In the genomic region with DNA sequence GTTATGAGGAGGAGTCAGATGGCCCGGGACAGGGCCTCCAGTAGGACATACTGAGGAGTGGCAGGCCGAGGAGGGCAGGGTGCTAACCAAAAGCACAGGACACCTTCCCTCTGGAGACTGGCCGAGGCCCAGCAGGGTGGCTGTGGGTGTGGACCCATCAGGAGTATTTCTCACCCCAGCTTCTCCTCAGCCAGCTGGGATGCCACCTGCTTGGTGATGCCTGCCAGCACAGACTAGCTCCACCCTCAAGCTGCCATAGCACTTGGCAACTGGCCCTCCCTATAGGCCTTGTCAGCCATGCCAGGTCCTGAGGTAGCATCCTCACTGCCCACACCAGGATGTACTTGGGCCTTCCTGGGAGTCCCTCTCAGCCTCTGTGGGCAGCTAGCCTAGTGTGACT, we compare ENCODE assay signal across 24 mouse cellular contexts. TPM values are rescaled to one million over a fixed set of nuclear protein-coding genes. Genes with fewer than 3 reads are reported as not detected.
A peak's percentile ranks its signal among the peaks of the same experiment; 100 is the strongest.
DNase-seq lines count a peak whose midpoint lies in the region; ATAC-seq lines count a peak whose summit lies in the region.
"Had no signal": no experiment of that assay in that cellular context is flagged by ENCODE, and none has a peak within 500 bp of the region (broad histone marks: within the 10 kb centered on the region; RNA-seq: fewer than 3 reads in every experiment).

No protein-coding gene starts in this region.

- WGBS in forebrain, embryonic 13.5 days = 98% methylated on average over 3 of the region's 3 CpGs
- WGBS in forebrain, embryonic 12.5 days = 97% methylated on average over 3 of the region's 3 CpGs

- H3K9me3 ChIP-seq in forebrain, embryonic 13.5 days (replicated peaks) = no peaks in the 10 kb centered on the region
- no peaks in the 10 kb centered on the region for H3K9me3 ChIP-seq in forebrain, embryonic 12.5 days
- H3K9me3 ChIP-seq: embryonic facial prominence, embryonic 15.5 days; liver, embryonic 15.5 days; midbrain, embryonic 12.5 days had no signal

- peaks cover under 1% of the 10 kb centered on the region; the same call in 1 of the 2 replicates for H3K4me1 ChIP-seq in forebrain, embryonic 13.5 days
- no peaks in the 10 kb centered on the region for H3K4me1 ChIP-seq in forebrain, embryonic 12.5 days
- H3K4me1 ChIP-seq: embryonic facial prominence, embryonic 15.5 days; limb, embryonic 13.5 days; midbrain, embryonic 12.5 days had no signal

- H3K9ac ChIP-seq in forebrain, embryonic 13.5 days = no peak overlapping the region
- no peak overlapping the region for H3K9ac ChIP-seq in forebrain, embryonic 12.5 days
- H3K9ac ChIP-seq: embryonic facial prominence, embryonic 15.5 days; hindbrain, embryonic 12.5 days; limb, embryonic 13.5 days; liver, embryonic 15.5 days; midbrain, embryonic 12.5 days had no signal

- H3K4me2 ChIP-seq in forebrain, embryonic 13.5 days = no peak overlapping the region
- no peak overlapping the region for H3K4me2 ChIP-seq in forebrain, embryonic 12.5 days
- H3K4me2 ChIP-seq: embryonic facial prominence, embryonic 15.5 days; hindbrain, embryonic 12.5 days; limb, embryonic 13.5 days; liver, embryonic 15.5 days; midbrain, embryonic 12.5 days had no signal

- ATAC-seq in forebrain, embryonic 13.5 days = peak; percentile 41; the same call in 1 of the 2 replicates
- ATAC-seq in forebrain, embryonic 12.5 days (ENCODE audit: low FRiP score) = no peak
- ATAC-seq: intestine, embryonic 16.5 days had no signal

- no peaks in the 10 kb centered on the region for H3K27me3 ChIP-seq in forebrain, embryonic 13.5 days
- H3K27me3 ChIP-seq in forebrain, embryonic 12.5 days = no peaks in the 10 kb centered on the region
- H3K27me3 ChIP-seq: CH12.LX; embryonic facial prominence, embryonic 15.5 days; hindbrain, embryonic 12.5 days; limb, embryonic 13.5 days; liver, embryonic 15.5 days; midbrain, embryonic 12.5 days had no signal

- peak; percentile 62 for DNase-seq in layer of hippocampus, adult 11-12 months (ENCODE audit: low spot score)
- no peak for DNase-seq in layer of hippocampus, postnatal 14 days (ENCODE audit: low spot score in 2 of 2)
- DNase-seq in cerebellum, adult 11 months = peak; percentile 89
- DNase-seq in cerebellum, postnatal 25 days = peak; percentile 96
- no peak for DNase-seq in embryo, embryonic 11 days
- DNase-seq in embryo, embryonic 10 days (ENCODE audit: low spot score) = no peak
- DNase-seq: adrenal gland, postnatal 14 days; kidney, postnatal 25 days; lung, postnatal 10 days; retina, postnatal 1 day; thymus, postnatal 4 days had no signal

- H3K27ac ChIP-seq in forebrain, embryonic 13.5 days = no peak overlapping the region
- H3K27ac ChIP-seq in forebrain, embryonic 12.5 days = no peak overlapping the region
- H3K27ac ChIP-seq: embryonic facial prominence, embryonic 15.5 days; hindbrain, embryonic 12.5 days; left cerebral cortex, adult 2 months; limb, embryonic 13.5 days; liver, embryonic 15.5 days; midbrain, embryonic 12.5 days had no signal

- peaks cover 82% of the 10 kb centered on the region for H3K36me3 ChIP-seq in forebrain, embryonic 13.5 days (ENCODE audit: poor library complexity, severe bottlenecking)
- peaks cover 82% of the 10 kb centered on the region for H3K36me3 ChIP-seq in forebrain, embryonic 12.5 days (replicated peaks)

- H3K4me3 ChIP-seq in forebrain, embryonic 13.5 days = no peak overlapping the region
- H3K4me3 ChIP-seq in forebrain, embryonic 12.5 days (replicated peaks) = no peak overlapping the region
- H3K4me3 ChIP-seq: embryonic facial prominence, embryonic 15.5 days; hindbrain, embryonic 12.5 days; left cerebral cortex, adult 2 months; limb, embryonic 13.5 days; liver, embryonic 15.5 days; midbrain, embryonic 12.5 days; myocyte had no signal

RNA-seq across cellular contexts. Expression of gene Gm49318, which starts 6.7 kb away (rescaled TPM):
- polyA plus RNA-seq in forebrain, embryonic 13.5 days (2015; fragmentation: Nextera tagmentation; extraction: Ambion mirVana) = not detected in 2 replicates
- polyA plus RNA-seq in forebrain, embryonic 12.5 days (2016; fragmentation: Nextera tagmentation; extraction: Ambion mirVana) = not detected in 2 replicates
- 1 to 10 TPM; 1.5 to 2.8 TPM for total RNA-seq in layer of hippocampus, postnatal 14 days (2021)
- total RNA-seq: adrenal gland, postnatal 14 days; CH12.LX; neutrophil, adult 5-6 weeks had no signal
- polyA plus RNA-seq: embryonic facial prominence, embryonic 15.5 days; heart, embryonic 14.5 days; hindbrain, embryonic 12.5 days; intestine, embryonic 16.5 days; limb, embryonic 13.5 days; liver, embryonic 15.5 days; midbrain, embryonic 12.5 days; myocyte had no signal

RNA-seq across cellular contexts. Expression of gene Zfp653, which starts 6.8 kb away (rescaled TPM):
- polyA plus RNA-seq in forebrain, embryonic 13.5 days (2015; fragmentation: Nextera tagmentation; extraction: Ambion mirVana) = 17.1 and 18.9 TPM in 2 replicates
- 15.8 and 16.4 TPM in 2 replicates for polyA plus RNA-seq in forebrain, embryonic 12.5 days (2016; fragmentation: Nextera tagmentation; extraction: Ambion mirVana)
- 10 to 100 TPM; 19.4 to 22.7 TPM for total RNA-seq in layer of hippocampus, postnatal 14 days (2021)

RNA-seq across cellular contexts. Expression of gene Elavl3, which starts 12.5 kb away (rescaled TPM):
- 63.7 and 66.4 TPM in 2 replicates for polyA plus RNA-seq in forebrain, embryonic 13.5 days (2015; fragmentation: Nextera tagmentation; extraction: Ambion mirVana)
- 57.2 and 73.7 TPM in 2 replicates for polyA plus RNA-seq in forebrain, embryonic 12.5 days (2016; fragmentation: Nextera tagmentation; extraction: Ambion mirVana)
- 100 to 1,000 TPM; 176 to 178 TPM for total RNA-seq in layer of hippocampus, postnatal 14 days (2021)
- total RNA-seq: neutrophil, adult 5-6 weeks had no signal

RNA-seq across cellular contexts. Expression of gene Ecsit, which starts 20.9 kb away (rescaled TPM):
- polyA plus RNA-seq in forebrain, embryonic 13.5 days (2015; fragmentation: Nextera tagmentation; extraction: Ambion mirVana) = 47.7 and 51.5 TPM in 2 replicates
- 35.0 and 39.0 TPM in 2 replicates for polyA plus RNA-seq in forebrain, embryonic 12.5 days (2016; fragmentation: Nextera tagmentation; extraction: Ambion mirVana)
- total RNA-seq in layer of hippocampus, postnatal 14 days (2021) = 10 to 100 TPM; 42.4 to 45.7 TPM

RNA-seq across cellular contexts. Expression of gene Cnn1, which starts 34.7 kb away (rescaled TPM):
- polyA plus RNA-seq in forebrain, embryonic 13.5 days (2015; fragmentation: Nextera tagmentation; extraction: Ambion mirVana) = 1.8 and 2.2 TPM in 2 replicates
- polyA plus RNA-seq in forebrain, embryonic 12.5 days (2016; fragmentation: Nextera tagmentation; extraction: Ambion mirVana) = 2.3 and 3.9 TPM in 2 replicates
- total RNA-seq in layer of hippocampus, postnatal 14 days (2021) = 1 to 10 TPM in 1 of 2 experiments, under 1 TPM in 1; 0.45 to 1.4 TPM
- total RNA-seq: CH12.LX; neutrophil, adult 5-6 weeks had no signal

Comparison
In these comparisons a context has a peak if more than half of its experiments do, and no peak if none do; other contexts are left out.
1. DNase-seq: peak in layer of hippocampus, adult 11-12 months (single experiment), cerebellum, adult 11 months (single experiment) and cerebellum, postnatal 25 days (2 of 2); none in layer of hippocampus, postnatal 14 days (0 of 2), embryo, embryonic 11 days (single experiment) and embryo, embryonic 10 days (single experiment).